Mouse (Mus musculus): ENCODE data around the gene Cox8b. TPM values are rescaled to one million over a fixed set of nuclear protein-coding genes. Genes with fewer than 3 reads are reported as not detected.
"Not testable (repeated sequence)": the region's sequence is repeated elsewhere in the genome, so short reads cannot be mapped to it uniquely, and the experiment has no call there.

Gene Cox8b
- polyA plus RNA-seq, 1 experiment = 40.0 TPM

DNA sequence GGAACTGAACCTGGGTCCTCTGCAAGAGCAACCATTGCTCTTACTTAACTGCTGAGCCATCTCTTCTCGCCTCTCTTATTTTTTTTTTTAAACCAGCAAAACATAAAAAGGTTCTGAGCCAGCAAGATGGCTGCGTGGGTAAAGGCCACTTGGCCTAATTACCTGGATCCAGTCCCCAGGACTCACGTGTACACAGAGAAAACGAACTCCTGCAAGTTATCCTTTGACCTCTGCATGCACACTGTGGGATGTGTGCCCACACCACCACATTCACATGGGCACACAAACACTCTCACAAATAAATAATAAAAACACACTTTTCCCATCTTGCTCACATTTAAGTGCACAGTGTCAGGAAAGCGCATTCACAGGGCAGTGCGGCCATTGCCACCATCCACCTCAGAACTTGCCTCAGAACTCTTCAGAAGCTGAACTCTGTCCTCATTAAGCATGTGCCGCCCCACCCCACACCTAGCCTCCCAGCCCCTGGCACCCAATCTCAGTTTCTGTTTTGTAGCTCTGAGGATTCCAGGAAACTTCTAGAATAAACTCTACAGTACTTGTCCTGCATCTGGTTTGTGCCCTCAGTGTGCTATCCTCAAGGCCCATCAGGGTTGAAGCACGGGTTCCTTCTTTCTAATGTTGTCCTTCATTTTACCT is 13.9 kb upstream of the Cox8b start:
- no peak for DNase-seq (ENCODE audit: low read depth)

DNA sequence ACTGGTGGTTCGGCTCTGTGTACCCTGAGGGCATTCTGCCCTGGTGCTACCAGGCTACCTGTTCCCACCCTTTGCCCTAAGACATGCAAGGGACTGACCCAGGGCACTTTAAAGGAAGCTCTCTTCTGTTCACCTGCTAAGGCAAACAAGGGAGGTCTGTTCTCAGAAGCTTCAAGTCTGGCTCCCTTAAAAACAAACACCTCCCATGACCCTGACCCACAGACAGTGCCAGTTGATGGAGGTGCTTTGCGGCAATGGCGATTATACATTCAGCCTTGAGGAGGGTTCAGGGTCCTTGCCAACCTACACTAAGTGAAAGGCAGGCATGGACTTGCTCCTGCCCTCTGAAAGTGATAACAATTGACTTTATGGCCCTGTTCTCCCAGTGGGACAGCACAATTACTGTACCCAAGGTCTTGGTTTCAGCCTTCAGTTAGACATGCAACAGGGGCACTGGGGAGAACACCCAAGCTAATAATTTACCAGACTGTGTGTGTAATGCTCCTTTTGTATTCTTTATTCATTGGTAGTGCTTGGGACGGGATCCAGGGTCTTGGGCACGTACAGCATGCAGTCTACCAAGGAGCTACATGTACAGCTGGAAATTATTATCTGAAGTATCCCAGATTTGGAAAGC is 12.7 kb upstream of the Cox8b start:
- DNase-seq (ENCODE audit: low read depth) = no peak

DNA sequence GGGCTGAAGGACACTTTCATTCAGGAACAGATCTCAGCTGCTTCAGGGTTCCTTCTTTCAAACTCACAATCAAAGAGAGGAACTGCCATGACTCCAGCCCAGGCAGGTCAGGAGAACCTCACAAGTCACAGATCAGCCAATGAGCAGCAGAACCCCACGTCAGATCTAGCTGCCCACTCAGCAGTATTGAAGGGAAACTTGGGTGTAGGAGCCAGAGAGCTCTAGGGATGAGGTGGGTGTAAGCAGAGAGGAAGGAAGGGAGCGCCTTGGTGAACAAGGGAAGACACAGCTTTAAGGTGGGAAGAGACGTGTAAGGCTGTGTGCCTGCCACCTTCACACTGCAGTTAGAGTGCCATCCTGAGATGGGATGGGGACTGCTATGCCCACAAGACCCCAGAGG is 12.0 kb upstream of the Cox8b start:
- no peak for DNase-seq (ENCODE audit: low read depth)

DNA sequence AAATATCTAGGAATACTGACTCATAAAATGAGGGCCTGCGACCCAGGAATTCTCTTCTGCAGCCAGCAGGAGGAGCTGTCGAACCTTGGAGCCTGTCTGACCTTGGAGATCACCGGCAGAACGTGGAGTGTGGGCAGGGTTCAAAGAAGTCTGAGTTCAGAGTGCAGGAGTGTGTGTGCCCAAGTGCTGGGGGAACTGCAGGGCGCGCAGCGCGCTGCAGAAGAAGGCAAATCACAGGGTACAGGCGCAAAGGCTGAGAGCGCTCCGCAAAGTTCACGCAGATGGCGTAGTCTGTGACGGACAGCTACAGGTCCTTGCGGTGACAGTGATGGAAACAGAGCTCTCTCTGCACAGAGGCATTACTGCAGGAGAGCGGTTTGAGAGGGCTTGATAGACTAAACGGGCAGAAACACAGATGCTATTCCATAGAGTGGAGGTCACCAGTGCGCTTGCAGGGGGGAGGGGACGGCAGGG is 8.4 kb upstream of the Cox8b start:
- no peak for DNase-seq (ENCODE audit: low read depth)

DNA sequence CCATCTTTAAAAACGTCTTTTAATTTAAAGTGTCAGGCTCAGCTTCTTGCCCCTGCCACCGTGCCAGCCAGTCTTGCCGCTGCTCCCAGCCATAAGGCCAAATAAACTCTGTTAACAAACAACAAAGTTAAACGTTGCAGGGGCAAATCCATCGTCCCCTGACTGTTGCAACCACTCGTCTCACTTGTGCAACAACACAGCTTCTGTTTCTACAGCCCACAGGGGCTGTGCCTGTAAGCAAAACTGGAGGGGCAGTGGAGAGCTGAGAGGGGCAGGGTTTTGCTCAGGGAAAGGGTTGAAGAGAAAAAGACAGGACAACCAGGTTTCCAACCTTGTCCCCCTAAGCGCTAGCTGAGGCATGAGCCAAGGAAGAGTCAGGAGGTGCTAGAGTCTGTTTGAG is 7.9 kb upstream of the Cox8b start:
- DNase-seq (ENCODE audit: low read depth) = no peak

DNA sequence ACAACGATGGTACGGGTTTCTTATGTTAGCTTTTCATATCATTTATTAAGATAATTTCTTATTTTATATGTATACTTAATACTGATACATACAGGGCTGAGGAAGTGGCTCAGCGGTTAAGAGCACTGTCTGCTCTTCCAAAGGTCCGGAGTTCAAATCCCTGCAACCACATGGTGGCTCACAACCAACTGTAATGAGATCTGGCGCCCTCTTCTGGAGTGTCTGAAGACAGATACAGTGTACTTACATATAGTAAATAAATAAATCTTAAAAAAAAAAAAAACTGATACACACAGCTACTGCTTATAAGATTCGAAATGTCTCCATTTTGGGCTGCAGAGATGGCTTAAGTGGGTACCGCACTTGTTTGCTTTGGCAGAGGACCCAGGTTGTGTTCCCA is 7.5 kb upstream of the Cox8b start:
- DNase-seq (ENCODE audit: low read depth) = no peak

DNA sequence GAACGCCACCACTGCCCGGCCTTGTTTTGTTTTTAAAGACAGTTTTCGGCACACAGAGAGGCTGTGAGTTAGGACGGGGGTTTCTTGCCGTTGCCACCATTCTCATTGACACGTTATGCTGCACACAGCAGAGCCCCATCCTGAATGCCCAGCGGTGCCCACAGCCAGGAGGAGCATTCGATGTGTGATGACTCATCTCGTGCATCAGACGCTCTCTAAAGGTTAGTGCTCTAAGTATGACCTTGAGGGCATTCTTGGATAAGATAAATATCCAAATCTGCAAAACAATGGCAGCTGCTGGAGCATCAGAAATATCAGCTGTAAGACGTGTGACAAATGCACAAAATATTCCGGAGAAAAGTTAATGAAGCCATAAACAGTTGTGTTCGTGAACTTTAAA is 6.9 kb upstream of the Cox8b start:
- DNase-seq (ENCODE audit: low read depth) = no peak

DNA sequence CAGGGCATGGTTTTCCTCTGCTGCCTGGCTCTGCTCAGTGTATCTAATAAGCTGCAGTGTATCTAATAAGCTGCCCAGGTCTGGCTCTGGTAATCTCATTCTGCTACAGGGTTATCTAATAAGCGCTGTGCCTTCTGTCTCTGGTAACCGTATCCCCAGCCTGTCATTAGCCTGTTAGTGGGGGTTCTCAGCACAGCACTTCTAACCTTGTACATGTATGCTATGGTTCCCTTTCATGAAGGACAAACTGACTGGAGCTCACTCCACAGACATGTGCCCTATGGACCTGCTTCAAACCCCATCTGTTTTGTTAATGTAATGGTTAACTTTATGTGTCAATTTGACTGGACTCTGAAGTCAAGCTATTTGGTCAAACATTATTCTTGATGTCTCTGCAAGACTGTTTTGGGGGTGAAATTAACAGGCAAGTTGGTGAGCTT is 5.4 kb upstream of the Cox8b start:
- DNase-seq (ENCODE audit: low read depth) = no peak

DNA sequence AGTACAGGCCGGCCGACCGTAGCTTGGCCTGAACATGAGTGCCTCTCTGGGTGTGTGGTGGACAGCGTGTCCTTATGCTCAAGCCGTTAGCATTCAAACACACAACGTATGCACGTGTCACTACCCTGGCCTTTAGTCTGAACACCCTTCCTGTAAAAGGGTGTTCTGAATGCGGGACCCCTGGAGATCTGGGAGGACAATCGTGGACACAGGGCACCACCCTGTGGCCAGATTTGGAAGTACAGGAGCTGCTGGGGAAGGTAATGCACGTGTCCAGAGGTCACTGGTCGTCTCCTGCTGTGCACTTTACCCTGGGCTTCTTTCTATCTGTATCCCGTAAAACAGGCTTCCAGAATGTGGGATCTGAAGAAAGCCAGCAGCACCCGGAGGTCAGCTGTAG is 3.0 kb upstream of the Cox8b start:
- no peak for DNase-seq (ENCODE audit: low read depth)

DNA sequence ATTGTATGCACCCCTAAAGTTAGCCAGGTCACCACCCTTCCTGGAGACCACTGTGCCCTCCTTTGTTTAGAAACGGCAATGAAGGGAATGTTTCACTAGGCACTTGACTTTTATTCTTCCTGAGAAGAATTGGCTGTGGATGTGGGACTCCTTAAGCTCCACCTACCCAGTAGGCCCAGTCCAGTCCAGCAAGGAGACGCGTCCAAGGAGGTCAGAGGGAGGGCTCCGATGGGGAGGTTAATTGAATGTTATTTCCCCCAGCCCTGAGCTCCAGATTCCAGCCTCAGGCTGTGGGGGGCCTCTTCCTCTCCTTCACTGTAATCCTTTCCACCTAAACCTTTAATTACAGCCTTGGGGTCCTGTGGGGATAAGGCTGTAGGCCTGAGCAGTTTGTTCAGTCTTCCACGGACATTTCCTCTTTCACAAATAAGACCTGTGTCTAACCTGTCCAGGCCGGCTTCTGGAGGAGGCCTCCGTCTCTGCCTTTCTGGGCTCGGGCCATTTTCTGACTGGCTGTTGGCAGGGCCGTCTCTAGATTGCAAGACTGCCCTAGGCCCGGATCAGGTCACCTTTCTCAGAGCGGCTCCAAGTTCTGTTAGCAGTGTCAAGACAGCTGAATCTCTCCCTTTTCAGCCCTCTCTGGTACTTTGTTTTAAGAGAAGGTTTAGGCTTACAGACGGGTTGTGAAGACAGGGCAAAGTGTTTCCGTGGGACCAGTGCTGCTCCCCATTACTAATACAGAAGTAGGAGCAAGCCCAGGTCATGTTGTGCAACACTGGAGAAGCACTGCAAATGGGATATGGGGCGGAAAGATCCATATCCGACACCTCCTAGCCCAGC is 2.0 kb upstream of the Cox8b start:
- DNase-seq (ENCODE audit: low read depth) = no peak

DNA sequence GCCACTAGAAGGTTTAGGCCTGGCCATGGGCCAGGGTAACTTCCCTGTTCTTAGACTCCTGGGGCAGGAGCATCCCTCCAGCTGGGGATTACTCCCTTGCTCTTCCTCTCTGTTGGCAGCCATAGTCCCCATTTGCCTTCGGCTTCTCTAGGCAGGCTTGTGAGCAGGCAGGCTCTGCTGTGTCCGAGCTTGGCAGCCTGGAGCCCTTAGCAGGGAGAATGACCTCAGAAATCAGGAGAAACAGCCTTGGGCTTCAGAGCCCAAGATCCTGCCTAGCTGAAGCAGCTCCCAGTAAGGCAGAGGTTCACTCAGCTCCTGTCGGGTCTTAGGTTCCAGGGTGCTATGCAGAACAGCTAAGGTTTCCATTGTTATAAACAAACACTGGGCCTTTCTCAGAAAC is 1.1 kb downstream of the Cox8b start:
- no peak for DNase-seq (ENCODE audit: low read depth)

DNA sequence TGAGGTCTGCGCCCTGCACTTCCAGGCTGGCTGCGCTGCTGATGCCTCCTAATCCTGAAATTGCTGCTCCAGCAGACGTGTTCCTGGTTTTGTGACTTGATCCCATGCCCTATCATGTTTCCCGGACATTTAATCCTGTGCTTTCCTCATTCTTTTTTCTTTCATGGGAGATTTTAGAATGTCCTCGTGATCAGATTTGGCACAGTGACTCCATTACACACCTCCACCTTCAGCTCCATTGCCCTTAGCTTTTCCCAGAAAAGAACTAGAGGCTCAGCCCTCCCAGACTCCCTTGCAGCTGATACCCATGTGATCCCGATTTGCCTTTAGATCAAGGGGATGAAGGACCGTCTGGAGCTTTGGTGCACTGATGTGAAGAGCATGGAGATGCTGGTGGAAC is 2.4 kb downstream of the Cox8b start:
- DNase-seq (ENCODE audit: low read depth) = no peak

DNA sequence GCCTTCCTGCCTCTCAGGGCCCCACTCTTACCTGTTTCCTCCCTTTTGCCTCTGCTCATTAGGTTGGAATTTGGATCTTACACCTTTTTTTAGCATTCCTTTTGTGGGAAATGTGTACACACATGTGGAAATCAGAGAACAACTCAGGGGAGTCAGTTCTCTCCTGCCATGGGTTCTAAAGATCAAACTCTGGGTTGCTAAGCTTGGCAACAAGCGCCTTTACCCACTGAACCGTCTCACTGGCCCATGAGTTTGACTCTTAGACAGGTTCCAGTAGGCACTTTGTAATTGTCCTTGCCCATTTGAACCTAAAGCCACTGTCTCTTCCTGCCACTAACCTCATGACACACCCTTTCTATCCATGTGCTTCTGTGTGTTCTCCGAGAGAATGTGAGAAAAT is 5.6 kb downstream of the Cox8b start:
- DNase-seq (ENCODE audit: low read depth) = no peak

DNA sequence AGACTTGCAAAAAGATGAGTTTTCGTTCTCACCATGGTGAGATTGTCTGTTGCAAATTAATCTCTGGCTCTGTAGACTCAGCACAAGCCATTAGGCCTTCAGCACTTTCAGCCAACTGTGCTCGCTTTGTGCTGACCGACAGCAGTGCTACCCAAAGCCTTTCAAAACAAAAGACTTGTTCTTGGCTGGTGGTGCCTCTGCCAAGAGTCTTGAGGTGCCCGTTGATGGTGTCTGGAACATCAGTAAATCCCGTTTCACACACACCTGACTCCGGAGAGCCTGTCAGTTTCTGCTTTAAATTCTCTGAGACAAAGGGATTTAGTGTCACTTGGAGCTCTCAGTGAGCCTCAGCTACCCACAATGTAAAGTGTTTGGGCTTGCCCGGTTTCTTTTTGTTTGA is 6.2 kb downstream of the Cox8b start:
- DNase-seq (ENCODE audit: low read depth) = no peak

DNA sequence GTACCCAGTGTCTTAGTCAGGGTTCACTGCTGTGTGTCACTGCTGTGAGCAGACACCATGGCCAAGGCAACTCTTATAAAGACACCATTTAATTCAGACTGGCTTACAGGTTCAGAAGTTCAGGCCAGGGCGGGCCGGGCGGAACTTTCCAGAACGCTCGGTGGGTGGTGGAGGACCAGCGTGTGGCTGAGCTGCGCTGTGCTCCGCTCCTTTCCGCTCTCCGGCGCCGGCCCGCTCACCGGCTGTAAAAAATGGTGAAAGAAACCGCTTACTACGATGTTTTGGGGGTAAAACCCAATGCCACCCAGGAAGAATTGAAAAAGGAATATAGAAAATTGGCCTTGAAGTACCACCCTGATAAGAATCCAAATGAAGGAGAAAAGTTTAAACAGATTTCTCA is 9.6 kb downstream of the Cox8b start:
- not testable (repeated sequence) for DNase-seq (ENCODE audit: low read depth)

DNA sequence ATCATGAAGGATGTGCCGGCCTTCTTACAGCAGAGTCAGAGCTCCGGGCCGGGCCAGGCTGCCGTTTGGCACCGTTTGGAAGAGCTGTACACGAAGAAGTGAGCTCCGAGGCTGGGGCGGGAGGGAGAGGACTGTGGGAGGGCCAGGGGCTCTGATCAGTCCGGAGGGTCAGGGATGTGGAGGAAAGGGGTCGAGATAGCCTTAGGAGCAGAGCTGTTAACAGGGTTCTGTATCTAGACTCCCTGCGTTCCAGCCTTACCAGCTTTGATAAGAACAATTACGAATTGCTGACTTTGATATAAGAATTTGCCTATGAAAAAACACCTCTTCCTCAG is 17.8 kb downstream of the Cox8b start:
- DNase-seq (ENCODE audit: low read depth) = no peak

DNA sequence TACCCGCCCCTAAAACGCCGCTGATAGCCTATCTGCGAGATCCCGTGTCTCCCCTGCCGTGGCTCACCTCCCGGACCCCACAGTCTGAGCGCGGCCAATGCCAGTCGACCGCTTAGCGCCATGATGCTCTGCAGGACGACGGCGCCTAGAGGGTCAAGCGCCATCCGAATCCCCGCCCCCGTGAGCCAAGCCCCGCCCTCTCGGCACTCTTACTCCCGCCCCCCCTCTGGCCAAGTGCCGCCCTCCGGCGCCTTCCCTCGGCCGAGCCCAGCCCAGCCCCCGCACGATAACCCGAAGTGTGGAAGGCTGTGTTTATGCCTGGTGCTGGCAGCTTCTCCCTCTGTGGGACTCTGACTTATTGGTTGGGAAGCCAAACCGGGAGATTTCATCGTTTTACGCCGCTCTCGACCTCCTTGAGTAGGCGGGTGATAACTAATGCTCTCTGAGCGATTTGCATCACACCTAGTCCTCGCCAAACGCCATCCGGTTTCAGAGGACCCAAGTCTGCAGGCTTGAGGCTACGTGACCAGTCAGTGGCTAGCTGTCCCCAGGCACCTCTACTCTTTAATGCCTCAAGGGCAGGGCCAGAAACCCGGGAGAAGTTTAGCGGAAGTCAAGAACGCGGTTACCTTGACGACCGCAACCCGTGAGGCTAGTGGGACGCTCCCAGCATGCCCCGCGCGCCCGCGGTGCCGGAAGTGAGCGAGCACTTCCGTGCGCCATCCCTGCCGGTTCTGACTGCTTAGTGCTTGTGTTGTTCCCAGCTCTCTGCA is 18.4 kb downstream of the Cox8b start, which contains the start of the genes Psmd13 and Sirt3:
Psmd13 (plus strand) TSS at position 273 of the 773 bp plus-strand sequence.
Sirt3 (minus strand) TSS at position 614 of the 773 bp plus-strand sequence.
- DNase-seq (ENCODE audit: low read depth) = peak; percentile 51

DNA sequence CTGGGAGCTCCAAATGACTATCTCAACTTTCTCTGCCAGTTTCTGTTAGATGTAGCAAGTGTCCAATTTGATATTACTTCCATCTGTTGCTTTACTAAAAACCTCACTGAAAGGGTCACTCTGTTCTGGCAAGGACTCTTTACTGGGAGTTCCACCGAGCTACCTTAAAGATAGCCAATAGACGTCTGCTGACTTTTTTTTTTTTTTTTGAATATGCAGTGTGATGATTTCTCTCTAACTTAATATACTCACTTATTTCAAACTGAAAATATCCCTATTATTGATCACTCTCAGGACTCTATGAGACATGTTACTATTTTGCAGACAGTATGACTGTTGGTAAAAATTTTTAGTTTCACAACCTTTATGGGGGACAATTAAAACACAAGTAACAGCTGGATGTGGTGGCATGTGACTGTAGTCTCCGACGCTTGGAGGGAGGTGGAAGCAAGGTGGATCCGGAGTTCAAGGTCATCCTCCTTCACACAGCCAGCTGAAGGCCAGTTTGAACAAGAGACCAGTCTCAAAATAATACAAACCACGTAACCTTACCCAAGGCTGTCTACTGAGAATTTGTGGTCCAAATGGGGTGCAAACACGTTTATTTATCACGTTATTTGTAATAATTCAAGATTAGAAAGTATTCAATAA is 19.3 kb downstream of the Cox8b start:
- DNase-seq (ENCODE audit: low read depth) = no peak

DNA sequence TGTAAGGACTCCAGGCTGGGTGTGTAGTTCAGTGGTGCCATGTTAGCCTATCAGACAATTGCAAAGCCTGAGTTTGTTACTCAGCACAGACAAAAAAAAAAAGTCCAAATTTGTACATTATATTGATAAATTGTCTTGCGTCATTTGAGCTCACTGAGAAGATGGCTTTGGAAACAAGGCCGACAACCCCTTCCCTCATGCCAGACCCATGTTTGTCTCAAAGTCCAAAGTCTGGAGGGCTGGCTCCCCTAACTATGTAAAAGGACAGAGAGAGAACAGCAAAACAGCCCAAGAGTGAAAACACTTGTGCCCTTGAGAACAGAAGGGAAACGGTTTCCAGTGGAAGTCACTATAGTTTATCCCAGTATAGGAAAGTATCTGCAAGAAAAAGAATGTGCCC is 19.8 kb downstream of the Cox8b start:
- no peak for DNase-seq (ENCODE audit: low read depth)

DNA sequence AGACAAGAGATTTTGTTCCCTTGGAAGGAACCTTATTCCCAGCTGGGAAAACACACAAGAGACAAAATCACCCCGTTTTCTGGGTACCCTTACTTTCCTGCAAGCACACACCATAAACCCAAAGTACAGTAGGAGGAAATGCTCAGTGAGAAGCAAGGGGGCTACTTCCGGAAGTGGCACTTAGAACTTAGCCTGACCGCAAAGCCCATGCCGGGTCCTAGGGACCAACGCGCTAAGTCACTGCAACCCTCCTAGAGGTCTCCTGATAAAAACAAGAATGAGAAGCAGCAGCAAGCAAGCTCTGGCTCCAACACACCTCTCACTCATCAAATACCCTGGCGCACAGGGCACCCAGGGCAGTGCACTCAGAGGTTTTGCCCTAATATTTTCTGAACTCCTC is 20.9 kb downstream of the Cox8b start:
- DNase-seq (ENCODE audit: low read depth) = no peak

DNA sequence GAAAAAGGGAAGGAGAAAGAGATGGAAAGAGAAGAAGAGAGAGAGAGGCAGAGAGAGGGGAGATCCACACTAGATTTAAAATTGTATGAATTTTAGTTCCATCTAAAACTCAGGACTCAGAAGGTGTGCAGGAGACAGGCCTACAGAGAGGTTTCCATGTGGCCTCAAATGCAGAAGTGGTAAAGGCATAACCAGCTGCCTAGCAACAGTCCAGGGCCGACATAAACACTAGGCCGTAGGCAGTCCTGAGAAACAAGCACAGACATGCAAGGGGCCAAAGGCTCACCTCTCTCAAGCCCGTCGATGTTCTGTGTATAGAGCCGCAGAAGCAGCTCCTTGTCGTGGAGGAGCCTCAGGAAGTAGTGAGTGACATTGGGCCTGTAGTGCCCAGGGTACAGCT is 22.9 kb downstream of the Cox8b start:
- no peak for DNase-seq (ENCODE audit: low read depth)

DNA sequence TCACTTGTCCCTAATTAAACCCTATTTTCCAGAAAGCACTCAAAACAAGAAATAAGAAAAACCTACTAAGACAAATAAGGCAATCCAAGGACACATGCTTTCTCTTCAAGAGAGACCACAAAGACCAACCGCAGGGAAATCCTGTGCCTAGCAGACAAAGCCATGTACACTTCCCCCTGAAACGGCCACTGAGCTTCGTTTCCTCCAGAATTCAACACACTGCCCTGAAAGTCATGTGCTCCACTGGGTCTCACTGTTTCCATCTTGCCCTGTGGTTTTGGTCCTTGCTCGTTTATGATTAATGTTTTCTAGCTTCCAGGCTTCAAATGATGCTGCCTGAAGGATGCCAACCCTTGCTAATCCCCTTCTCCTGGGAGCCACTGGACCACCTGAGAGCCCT is 26.0 kb downstream of the Cox8b start:
- DNase-seq (ENCODE audit: low read depth) = no peak

Measured in gonadal fat pad, adult 2 months (tissue).